Mouse (Mus musculus) frontal cortex, adult (tissue): ENCODE data around the gene Sema6d.

Experiments
- ATAC-seq: cut with Nextera tagmentation; 2 replicates; pipeline ENCODE4 v1.9.2; 2017; ENCODE audit warnings: mild to moderate bottlenecking, moderate library complexity, mixed read lengths; ENCODE audit not compliant: low TSS enrichment

The Sema6d gene

GRCm38 (mm10) chr2:124612727-124613510 is 523.1 kb downstream of the Sema6d start:
- ATAC-seq: no peak

GRCm38 (mm10) chr2:124613671-124614210 is 524.0 kb downstream of the Sema6d start:
- no peak for ATAC-seq

GRCm38 (mm10) chr2:124616746-124617145 is 527.0 kb downstream of the Sema6d start:
- ATAC-seq: no peak

GRCm38 (mm10) chr2:124617440-124617839 is 527.7 kb downstream of the Sema6d start:
- peak; percentile 33 for ATAC-seq

GRCm38 (mm10) chr2:124618091-124618490 is 528.3 kb downstream of the Sema6d start:
- no peak for ATAC-seq

GRCm38 (mm10) chr2:124618526-124619219 is 528.9 kb downstream of the Sema6d start:
- no peak for ATAC-seq

- no peak for ATAC-seq
Observed at GRCm38 (mm10) chr2:124620470-124620869, 530.7 kb downstream of the Sema6d start.

- no peak for ATAC-seq
Observed at GRCm38 (mm10) chr2:124621972-124622621, 532.3 kb downstream of the Sema6d start.

- ATAC-seq: no peak
Observed at GRCm38 (mm10) chr2:124624247-124624929, 534.6 kb downstream of the Sema6d start.

GRCm38 (mm10) chr2:124626425-124626824 is 536.7 kb downstream of the Sema6d start:
- no peak for ATAC-seq

- no peak for ATAC-seq
Observed at GRCm38 (mm10) chr2:124627664-124628063, 537.9 kb downstream of the Sema6d start.

- peak; percentile 70 for ATAC-seq
Observed at GRCm38 (mm10) chr2:124628701-124629100, 538.9 kb downstream of the Sema6d start.

- no peak for ATAC-seq
Observed at GRCm38 (mm10) chr2:124634400-124634998, 544.7 kb downstream of the Sema6d start.

GRCm38 (mm10) chr2:124635271-124635865 is 545.6 kb downstream of the Sema6d start:
- ATAC-seq: no peak

GRCm38 (mm10) chr2:124637080-124637479 is 547.3 kb downstream of the Sema6d start:
- no peak for ATAC-seq

- no peak for ATAC-seq
Observed at GRCm38 (mm10) chr2:124639221-124639963, 549.6 kb downstream of the Sema6d start.

- peak; percentile 85 for ATAC-seq
Observed at GRCm38 (mm10) chr2:124640500-124641193, 550.9 kb downstream of the Sema6d start.

GRCm38 (mm10) chr2:124641194-124641558 is 551.4 kb downstream of the Sema6d start:
- ATAC-seq: no peak

- ATAC-seq: no peak
Observed at GRCm38 (mm10) chr2:124642131-124642530, 552.4 kb downstream of the Sema6d start.

- ATAC-seq: no peak
Observed at GRCm38 (mm10) chr2:124650609-124651008, 560.8 kb downstream of the Sema6d start.
